7 mouse cellular contexts compared by ENCODE assay signal in genomic region chr4:134287575-134288025, GRCm38 (mm10). TPM values are rescaled to one million over a fixed set of nuclear protein-coding genes. Genes with fewer than 3 reads are reported as not detected.
A peak's percentile ranks its signal among the peaks of the same experiment; 100 is the strongest.
DNase-seq lines count a peak whose midpoint lies in the region; ATAC-seq and TF ChIP-seq lines count a peak whose summit lies in the region.

Gene Pdik1l (minus strand): TSS chr4:134287895.

- H3K9me3 ChIP-seq in intestine, embryonic 15.5 days, result no peaks in the 10 kb centered on the region
- H3K9me3 ChIP-seq in midbrain, embryonic 10.5 days (replicated peaks), result no peaks in the 10 kb centered on the region

- H3K4me1 ChIP-seq in intestine, embryonic 15.5 days (replicated peaks), result peaks cover 13% of the 10 kb centered on the region
- peaks cover 29% of the 10 kb centered on the region for H3K4me1 ChIP-seq in midbrain, embryonic 10.5 days
- peaks cover 6% of the 10 kb centered on the region; the same call in 1 of the 2 replicates for H3K4me1 ChIP-seq in small intestine, adult 2 months (ENCODE audit: control insufficient read depth, insufficient read depth, insufficient read length, low read length)

- intact Hi-C loops in gastrocnemius, postnatal 14 days (cut with DNase I; ENCODE audit: low total_unique reads), result no loop called here
- intact Hi-C loops in left cerebral cortex, postnatal 36 days (cut with DNase I), result loop anchor here (1.0 to 5.0 kb wide), 2 partner anchors 70 to 100 kb away; partner anchors contain the start of gene Cep85

- peak within 1 kb of the TSS; percentile 99 for H3K9ac ChIP-seq in intestine, embryonic 15.5 days

- peaks cover 2% of the 10 kb centered on the region; the same call in 1 of the 2 replicates for H3K36me3 ChIP-seq in intestine, embryonic 15.5 days
- H3K36me3 ChIP-seq in midbrain, embryonic 10.5 days, result peaks cover 25% of the 10 kb centered on the region
- H3K36me3 ChIP-seq in small intestine, adult 2 months (ENCODE audit: control insufficient read depth, insufficient read depth, low read length), result peaks cover 10% of the 10 kb centered on the region

- under 1% methylated on average over 43 of the region's 43 CpGs for WGBS in intestine, embryonic 15.5 days
- under 1% methylated on average over 35 of the region's 43 CpGs for WGBS in midbrain, embryonic 10.5 days
- under 1% methylated on average over 43 of the region's 43 CpGs for WGBS in small intestine, adult 2 months

- no peaks in the 10 kb centered on the region for H3K27me3 ChIP-seq in intestine, embryonic 15.5 days (replicated peaks)
- H3K27me3 ChIP-seq in midbrain, embryonic 10.5 days (ENCODE audit: low read depth, poor library complexity, severe bottlenecking), result no peaks in the 10 kb centered on the region
- H3K27me3 ChIP-seq in small intestine, adult 2 months (ENCODE audit: control insufficient read depth, insufficient read depth, low read length), result no peaks in the 10 kb centered on the region

- H3K4me3 ChIP-seq in intestine, embryonic 15.5 days (replicated peaks), result peak within 1 kb of the TSS; percentile 98
- H3K4me3 ChIP-seq in midbrain, embryonic 10.5 days, result peak within 1 kb of the TSS; percentile 95
- peak within 1 kb of the TSS; percentile 91 for H3K4me3 ChIP-seq in small intestine, adult 2 months (ENCODE audit: low read depth, low read length)

- H3K4me2 ChIP-seq in intestine, embryonic 15.5 days (replicated peaks), result peak within 1 kb of the TSS; percentile 69

- no peak; the same call in 1 of the 2 replicates for TF ChIP-seq POLR2A in small intestine, adult 2 months (IDR thresholded peaks at IDR 0.05; ENCODE audit: low read depth, low read length)

- peak; percentile 85 for DNase-seq in adrenal gland, adult 2 months
- DNase-seq in embryo, embryonic 10 days (ENCODE audit: low spot score), result peak; percentile 92
- peak; percentile 72 for DNase-seq in gastrocnemius, postnatal 14 days
- peak; percentile 76 to 77 for DNase-seq in left cerebral cortex, postnatal 36 days (ENCODE audit: low spot score in 2 of 2)
- DNase-seq in midbrain, embryonic 10.5 days (ENCODE audit: low spot score), result peak; percentile 86

- H3K27ac ChIP-seq in intestine, embryonic 15.5 days, result peak within 1 kb of the TSS; percentile 100
- H3K27ac ChIP-seq in midbrain, embryonic 10.5 days (replicated peaks), result peak within 1 kb of the TSS; percentile 100
- peak within 1 kb of the TSS; percentile 95 for H3K27ac ChIP-seq in small intestine, adult 2 months (ENCODE audit: insufficient read depth, low read depth, low read length)

- peak; percentile 82 for ATAC-seq in intestine, embryonic 15.5 days

- no peak for TF ChIP-seq CTCF in small intestine, adult 2 months (IDR thresholded peaks at IDR 0.05; ENCODE audit: extremely low read depth, insufficient read length, insufficient replicate concordance, low read depth, low read length)

RNA-seq across cellular contexts. Expression of gene Pdik1l, which starts in this region (rescaled TPM):
- total RNA-seq in adrenal gland, adult 2 months (2021), result 10 to 100 TPM; 14.7 to 22.3 TPM
- polyA plus RNA-seq in adrenal gland, adult 2 months (2012; rRNA removed), result 1.3 TPM in 2 replicates
- 1 to 10 TPM; 4.8 to 5.3 TPM for total RNA-seq in gastrocnemius, postnatal 14 days (2021)
- 15.7 and 17.9 TPM in 2 replicates for polyA plus RNA-seq in intestine, embryonic 15.5 days (2015; fragmentation: Nextera tagmentation; extraction: Ambion mirVana)
- total RNA-seq in left cerebral cortex, postnatal 36 days (2021), result 10 to 100 TPM; 18.1 to 21.6 TPM
- 21.6 and 23.8 TPM in 2 replicates for polyA plus RNA-seq in midbrain, embryonic 10.5 days (2016; fragmentation: Nextera tagmentation; extraction: Ambion mirVana)
- polyA plus RNA-seq in small intestine, adult 2 months (2012; rRNA removed), result 1.4 and 1.6 TPM in 2 replicates

Comparison
In these comparisons a context has a peak if more than half of its experiments do, and no peak if none do; other contexts are left out.
1. Peak in every context shown above with its lines: DNase-seq, ATAC-seq, H3K4me3 ChIP-seq and H3K27ac ChIP-seq.